Mouse (Mus musculus) megakaryocyte, embryonic 14.5 days (primary cell): ENCODE measurements around the gene Eva1b. TPM values are rescaled to one million over a fixed set of nuclear protein-coding genes. Genes with fewer than 3 reads are reported as not detected.

Source experiments
- H3K27me3 ChIP-seq: replicated peaks from 2 replicates; pipeline ENCODE3; 2012; ENCODE audit warnings: inconsistent platforms
- H3K36me3 ChIP-seq: replicated peaks from 2 replicates; pipeline ENCODE3; 2012; ENCODE audit warnings: low read length, inconsistent platforms, mixed read lengths
- H3K4me1 ChIP-seq: 2 replicates; pipeline ENCODE4 v1.6.1; 2012; ENCODE audit warnings: inconsistent platforms
- H3K4me3 ChIP-seq: replicated peaks from 2 replicates; pipeline ENCODE3; 2012; ENCODE audit warnings: moderate library complexity, mild to moderate bottlenecking, inconsistent platforms
- H3K9me3 ChIP-seq: 2 replicates; pipeline ENCODE4 v1.6.1; 2012; ENCODE audit warnings: inconsistent platforms
- FLI1 ChIP-seq: IDR thresholded peaks from 2 replicates; pipeline ENCODE4 v1.6.1; 2012; ENCODE audit warnings: low read length, inconsistent platforms, mixed read lengths
- GATA1 ChIP-seq: IDR thresholded peaks from 3 replicates; pipeline ENCODE4 v1.6.1; 2012; ENCODE audit warnings: mixed read lengths, low read length, inconsistent platforms, borderline replicate concordance
- polyA plus RNA-seq: library from polyadenylated mRNA; stranded (reverse); fragments of >175 nt; gene quantifications from 2 replicates; pipeline ENCODE4 v1.2.3, GENCODE M21; 2012; ENCODE audit warnings: low replicate concordance; ENCODE audit not compliant: insufficient read depth

Gene Eva1b
- polyA plus RNA-seq: 18.4 and 56.4 TPM in 2 replicates

GRCm38 (mm10) chr4:126147533-126148160, at the start of gene Eva1b:
Eva1b (plus strand) TSS chr4:126147744.
- peaks cover 46% of the 10 kb centered on the region for H3K36me3 ChIP-seq
- peak within 1 kb of the TSS; percentile 92 for H3K4me3 ChIP-seq
- H3K4me1 ChIP-seq: peaks cover 35% of the 10 kb centered on the region
- TF ChIP-seq FLI1 (no peak), GATA1 (no peak)
- peaks cover 20% of the 10 kb centered on the region for H3K27me3 ChIP-seq
- peaks cover 11% of the 10 kb centered on the region for H3K9me3 ChIP-seq

GRCm38 (mm10) chr4:126099365-126099764, 48.2 kb upstream of the Eva1b start:
- Histone ChIP-seq H3K36me3 (peaks cover 39% of the 10 kb centered on the region), H3K9me3 (no peaks in the 10 kb centered on the region), H3K4me3 (no peak overlapping the region), H3K4me1 (peaks cover 75% of the 10 kb centered on the region), H3K27me3 (no peaks in the 10 kb centered on the region)
- no peak for TF ChIP-seq GATA1
- TF ChIP-seq FLI1: no peak

GRCm38 (mm10) chr4:126100764-126101163, 46.8 kb upstream of the Eva1b start:
- Histone ChIP-seq H3K9me3 (no peaks in the 10 kb centered on the region), H3K27me3 (no peaks in the 10 kb centered on the region), H3K36me3 (peaks cover 46% of the 10 kb centered on the region), H3K4me1 (peaks cover 86% of the 10 kb centered on the region), H3K4me3 (no peak overlapping the region)
- TF ChIP-seq FLI1 (no peak), GATA1 (no peak)

GRCm38 (mm10) chr4:126102061-126102841, 45.3 kb upstream of the Eva1b start:
- Histone ChIP-seq H3K4me1 (peaks cover 94% of the 10 kb centered on the region), H3K4me3 (peak overlapping the region; percentile 96), H3K27me3 (no peaks in the 10 kb centered on the region), H3K36me3 (peaks cover 61% of the 10 kb centered on the region), H3K9me3 (no peaks in the 10 kb centered on the region)
- TF ChIP-seq FLI1: no peak
- no peak for TF ChIP-seq GATA1

- Histone ChIP-seq H3K4me3 (peak overlapping the region; percentile 96), H3K27me3 (no peaks in the 10 kb centered on the region), H3K4me1 (peaks cover 94% of the 10 kb centered on the region), H3K9me3 (no peaks in the 10 kb centered on the region), H3K36me3 (peaks cover 63% of the 10 kb centered on the region)
- TF ChIP-seq GATA1 (no peak), FLI1 (no peak)
Measured at GRCm38 (mm10) chr4:126103057-126103581, 44.4 kb upstream of the Eva1b start.

GRCm38 (mm10) chr4:126103590-126104068, 43.9 kb upstream of the Eva1b start, which contains the start of gene Stk40:
Stk40 (plus strand) TSS chr4:126103957.
- H3K4me1 ChIP-seq: peaks cover 94% of the 10 kb centered on the region
- TF ChIP-seq GATA1 (peak; percentile 89), FLI1 (peak; percentile 43; the same call in 1 of the 2 replicates)

GRCm38 (mm10) chr4:126104261-126105075, 43.1 kb upstream of the Eva1b start:
- Histone ChIP-seq H3K9me3 (no peaks in the 10 kb centered on the region), H3K36me3 (peaks cover 57% of the 10 kb centered on the region), H3K27me3 (no peaks in the 10 kb centered on the region), H3K4me1 (peaks cover 94% of the 10 kb centered on the region), H3K4me3 (peak overlapping the region; percentile 96)
- TF ChIP-seq GATA1 (no peak; the same call in 2 of the 3 replicates), FLI1 (no peak)

More at GRCm38 (mm10) chr4:126103590-126104068, 43.9 kb upstream of the Eva1b start, which contains the start of gene Stk40:
- H3K27me3 ChIP-seq: no peaks in the 10 kb centered on the region
- H3K9me3 ChIP-seq: no peaks in the 10 kb centered on the region
- H3K4me3 ChIP-seq: peak within 1 kb of the TSS; percentile 96
- H3K36me3 ChIP-seq: peaks cover 63% of the 10 kb centered on the region

GRCm38 (mm10) chr4:126105131-126105783, 42.3 kb upstream of the Eva1b start:
- TF ChIP-seq GATA1: no peak
- Histone ChIP-seq H3K4me3 (peak overlapping the region; percentile 96), H3K27me3 (no peaks in the 10 kb centered on the region), H3K4me1 (peaks cover 94% of the 10 kb centered on the region), H3K36me3 (peaks cover 50% of the 10 kb centered on the region), H3K9me3 (no peaks in the 10 kb centered on the region)

- H3K9me3 ChIP-seq: no peaks in the 10 kb centered on the region
- no peaks in the 10 kb centered on the region for H3K27me3 ChIP-seq
- peaks cover 94% of the 10 kb centered on the region for H3K4me1 ChIP-seq
- H3K36me3 ChIP-seq: peaks cover 49% of the 10 kb centered on the region
- TF ChIP-seq FLI1 (no peak), GATA1 (no peak)
- peak overlapping the region; percentile 74 for H3K4me3 ChIP-seq
Measured at GRCm38 (mm10) chr4:126108061-126108740, 39.3 kb upstream of the Eva1b start.
